Mouse (Mus musculus): ENCODE measurements around the gene Bdh1.

The Bdh1 gene

DNA sequence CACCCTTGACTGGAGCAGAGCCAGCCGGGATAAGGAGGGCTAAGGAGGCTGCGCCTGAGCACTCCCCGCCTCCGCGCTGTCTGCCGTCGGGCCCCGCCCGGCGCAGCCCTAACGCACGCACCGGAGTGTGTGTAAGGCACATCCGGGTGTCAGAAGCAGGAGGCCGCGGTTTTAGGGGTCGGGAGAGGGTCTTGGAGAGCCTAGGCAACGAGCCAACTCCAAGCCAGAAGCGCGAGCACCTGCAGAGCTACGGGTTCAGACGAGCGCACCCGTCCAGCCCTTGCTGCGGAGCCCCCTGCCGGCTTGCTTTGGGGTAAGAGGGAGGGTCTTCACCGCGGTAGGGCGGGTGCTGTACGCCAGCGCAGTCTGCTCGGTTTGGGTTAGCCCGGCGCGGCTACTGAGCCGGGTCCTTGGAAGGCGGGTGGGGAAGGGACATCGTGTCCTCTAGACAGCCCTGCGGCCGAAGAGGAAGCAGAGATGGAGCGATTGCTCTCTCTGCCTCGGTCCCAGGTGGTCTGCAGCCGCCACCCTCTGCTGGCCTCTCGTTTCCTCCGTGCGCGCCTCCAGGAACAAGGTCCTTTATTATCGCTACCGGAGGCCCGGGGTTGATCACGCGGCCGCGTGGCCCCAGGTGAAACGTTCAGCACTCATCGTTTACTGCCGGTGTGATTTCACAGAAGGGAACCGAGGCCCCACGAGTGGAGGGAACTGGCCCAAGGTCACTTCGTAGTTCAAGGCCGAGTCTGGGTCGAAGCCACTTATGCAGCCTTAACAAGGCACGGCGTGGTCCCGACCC lies 6.8 kb downstream of the Bdh1 start:
- DNase-seq (ENCODE audit: low spot score) = peak; percentile 16

DNA sequence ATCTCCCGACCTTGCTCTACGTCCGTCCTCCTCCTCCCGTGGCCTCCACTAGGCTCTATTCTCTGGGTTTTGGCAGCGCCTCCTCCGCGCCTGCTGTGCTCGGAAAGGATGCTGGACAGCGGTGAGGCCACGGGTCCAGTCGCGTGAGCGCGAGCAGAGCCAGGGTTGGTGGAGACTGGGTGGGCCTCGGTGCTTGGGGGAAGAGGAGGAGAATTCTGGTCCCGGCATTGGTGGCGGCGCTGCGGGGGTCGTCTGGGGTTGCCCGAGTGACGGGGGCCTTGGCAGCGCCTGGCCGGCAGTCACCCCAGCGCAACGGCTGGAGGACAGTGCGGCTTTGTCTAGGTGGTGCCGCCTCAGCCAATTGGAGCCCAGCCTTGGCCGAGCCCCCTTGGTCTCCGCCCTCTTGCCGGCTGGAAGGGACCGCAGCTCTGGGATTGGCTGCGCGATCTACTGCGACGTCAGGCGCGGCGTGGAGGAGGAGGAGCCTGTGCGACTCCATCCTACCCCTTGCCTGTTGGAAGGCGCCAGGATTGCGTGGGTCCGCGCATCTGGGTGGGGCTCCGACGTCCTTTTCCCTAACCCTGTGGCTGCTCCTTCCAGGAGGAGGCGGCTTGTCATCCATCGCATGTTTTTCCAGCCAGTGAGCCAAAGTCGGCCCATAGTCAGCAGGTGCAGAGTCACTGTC lies 7.5 kb downstream of the Bdh1 start:
- peak; percentile 89 for DNase-seq (ENCODE audit: low spot score)

- DNase-seq (ENCODE audit: low spot score) = no peak
Measured at GRCm38 (mm10) chr16:31433466-31434110, 11.5 kb downstream of the Bdh1 start.

- DNase-seq (ENCODE audit: low spot score) = no peak
Measured at GRCm38 (mm10) chr16:31435146-31435545, 13.1 kb downstream of the Bdh1 start.

DNA sequence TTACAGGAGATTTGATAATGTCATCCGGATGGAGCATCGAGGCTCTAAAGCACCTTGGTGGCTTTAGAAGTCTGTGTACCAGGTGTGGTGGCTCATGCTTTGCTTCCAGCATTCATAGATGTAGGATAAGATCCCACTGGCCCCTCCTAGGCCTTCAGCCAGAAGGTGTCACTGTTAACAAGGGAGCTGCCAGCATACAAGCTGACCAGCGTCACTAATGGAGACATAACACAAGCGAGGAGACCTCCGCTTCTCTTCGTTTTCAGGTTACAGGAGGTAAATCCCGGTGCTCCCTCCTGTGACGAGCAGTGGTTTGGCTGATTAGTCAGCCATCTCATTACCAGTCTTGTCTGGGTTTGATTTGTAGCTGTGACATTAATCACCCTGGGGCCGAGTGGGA lies 14.0 kb downstream of the Bdh1 start:
- DNase-seq (ENCODE audit: low spot score) = no peak

- DNase-seq (ENCODE audit: low spot score) = no peak
Measured at GRCm38 (mm10) chr16:31437358-31437757, 15.3 kb downstream of the Bdh1 start.

DNA sequence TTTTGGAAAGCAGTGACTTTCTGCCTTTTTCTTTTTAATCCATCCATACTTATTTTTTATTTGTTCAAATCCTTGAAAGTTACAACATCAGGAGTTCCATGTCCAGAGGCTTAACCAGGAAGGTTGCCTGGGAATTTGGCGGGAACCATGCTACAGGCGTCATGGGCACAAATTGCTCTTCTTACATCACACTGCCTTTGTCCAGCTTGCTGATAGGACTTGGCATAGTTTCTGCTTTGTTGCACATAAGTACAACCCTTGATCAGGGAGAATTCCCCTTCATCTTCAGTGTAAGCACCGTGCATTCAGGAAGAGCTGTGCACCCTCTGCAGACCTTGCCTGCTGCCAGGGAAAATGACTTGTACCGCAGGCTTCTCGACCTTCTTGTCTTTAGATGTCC lies 17.4 kb downstream of the Bdh1 start:
- DNase-seq (ENCODE audit: low spot score) = no peak

DNA sequence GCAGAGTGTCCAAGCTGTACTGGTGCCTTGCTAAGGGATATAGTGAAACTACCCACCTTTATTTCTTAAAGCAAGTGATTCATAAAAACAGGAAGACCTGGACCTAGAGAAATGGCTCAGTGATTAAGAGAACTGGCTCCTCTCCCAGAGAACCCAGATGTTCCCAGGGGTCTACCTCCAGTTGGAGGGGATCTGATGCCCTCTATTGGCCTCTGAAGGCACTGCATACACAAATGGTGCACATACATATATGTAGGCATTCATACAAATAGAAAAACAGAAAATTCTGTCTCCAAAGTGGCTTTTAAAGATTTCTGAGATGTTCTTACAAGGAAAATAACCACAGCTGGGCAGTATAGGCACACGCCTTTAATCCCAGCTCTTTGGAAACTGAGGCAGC lies 18.0 kb downstream of the Bdh1 start:
- no peak for DNase-seq (ENCODE audit: low spot score)

DNA sequence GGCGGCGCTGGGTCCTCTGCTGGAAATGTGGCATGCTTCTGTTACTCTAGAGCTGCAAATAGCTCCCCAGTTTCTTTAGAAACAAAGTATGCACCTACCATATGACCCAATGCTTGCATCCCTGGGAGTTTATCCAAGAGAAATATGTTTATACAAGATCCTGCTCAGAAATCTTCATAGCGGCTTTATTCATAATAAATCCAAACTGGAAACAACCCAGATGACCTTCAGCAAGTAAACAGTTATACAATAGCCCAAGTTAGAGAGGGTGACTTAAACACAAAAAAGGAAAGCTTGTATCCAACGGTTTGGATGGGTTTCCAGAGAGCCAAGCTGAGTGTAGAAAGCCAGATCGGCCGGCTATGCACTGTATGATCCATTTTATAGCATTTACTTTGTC lies 22.4 kb downstream of the Bdh1 start:
- no peak for DNase-seq (ENCODE audit: low spot score)

GRCm38 (mm10) chr16:31446067-31446853 lies 24.2 kb downstream of the Bdh1 start:
- no peak for DNase-seq (ENCODE audit: low spot score)

DNA sequence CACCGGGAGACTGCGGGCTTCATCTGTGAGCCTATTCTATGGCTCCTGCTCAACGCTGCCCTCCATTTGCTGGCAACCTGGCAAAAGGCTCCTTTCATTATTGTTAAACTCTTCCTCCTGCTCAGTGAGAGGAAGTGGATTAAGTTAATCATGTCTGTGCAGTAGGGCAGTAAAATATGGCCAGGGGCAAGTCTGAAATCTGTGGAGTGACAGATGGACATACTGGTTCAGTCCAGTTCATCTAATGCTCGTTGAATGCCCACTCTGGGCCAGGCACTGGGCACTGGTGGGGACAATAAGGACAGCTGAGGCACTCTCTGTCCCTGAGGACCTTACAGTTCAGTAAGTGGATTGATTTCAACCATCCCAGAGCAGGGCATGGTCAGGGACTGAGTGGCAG lies 27.9 kb downstream of the Bdh1 start:
- no peak for DNase-seq (ENCODE audit: low spot score)

DNA sequence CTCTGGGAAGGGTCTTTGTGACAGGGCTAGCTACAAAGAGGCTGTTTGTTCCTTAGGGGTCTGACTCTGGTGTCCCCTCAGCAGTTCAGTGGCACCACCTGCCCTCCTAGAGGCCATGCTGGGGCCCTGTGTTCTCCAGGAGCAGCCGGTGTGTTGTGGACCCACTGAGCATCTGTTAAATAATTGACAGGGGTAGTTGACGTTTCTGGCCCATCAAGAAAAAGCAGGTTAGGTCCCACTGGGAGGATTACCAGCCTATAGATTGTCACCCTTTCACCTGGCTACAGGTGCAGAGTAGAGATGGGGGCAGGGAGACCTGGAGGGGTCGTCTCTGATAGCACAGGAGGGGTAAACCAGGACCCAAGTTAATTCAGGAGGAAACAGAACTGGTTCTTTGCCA lies 29.2 kb downstream of the Bdh1 start:
- no peak for DNase-seq (ENCODE audit: low spot score)

- no peak for DNase-seq (ENCODE audit: low spot score)
Measured at GRCm38 (mm10) chr16:31452467-31452866, 30.4 kb downstream of the Bdh1 start.

- DNase-seq (ENCODE audit: low spot score) = peak; percentile 41
Measured at GRCm38 (mm10) chr16:31454013-31454412, 31.9 kb downstream of the Bdh1 start.

GRCm38 (mm10) chr16:31455276-31456045 lies 33.4 kb downstream of the Bdh1 start:
- DNase-seq (ENCODE audit: low spot score) = no peak

DNA sequence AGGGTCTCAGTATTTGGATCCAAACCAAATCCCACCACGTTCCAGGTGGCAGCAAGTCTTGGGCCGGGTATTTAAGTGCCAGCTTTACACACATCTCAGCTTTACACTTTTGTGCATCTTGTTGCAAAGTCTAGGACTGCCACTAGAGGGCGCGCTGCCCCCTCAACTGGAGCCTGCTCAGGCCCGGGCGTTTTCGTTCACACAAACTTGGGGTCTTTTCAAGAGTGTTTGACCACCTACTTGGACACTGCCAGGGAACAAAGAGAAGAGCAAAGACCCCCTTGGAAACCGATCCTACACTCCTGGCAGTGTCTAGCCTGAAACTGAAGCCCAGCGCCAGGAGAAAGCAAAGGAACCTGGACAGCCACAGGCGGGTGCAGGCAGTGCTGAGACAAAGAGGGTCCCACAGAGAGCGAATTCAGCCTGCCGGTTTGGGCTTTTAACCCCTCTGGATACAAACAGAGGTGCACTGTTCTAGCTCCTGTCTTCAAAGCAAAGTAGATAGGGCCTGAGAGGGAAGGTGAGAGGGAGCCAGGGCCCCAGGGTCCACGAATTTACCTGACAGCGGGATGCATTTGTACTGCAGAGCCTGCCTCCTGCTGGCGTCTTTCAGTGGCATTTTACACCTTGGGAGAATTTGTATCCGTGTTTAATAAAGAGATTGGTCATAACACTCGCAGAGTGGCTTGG lies 36.3 kb downstream of the Bdh1 start:
- peak; percentile 67 for DNase-seq (ENCODE audit: low spot score)

GRCm38 (mm10) chr16:31459968-31460461 lies 37.9 kb downstream of the Bdh1 start:
- peak; percentile 76 for DNase-seq (ENCODE audit: low spot score)

GRCm38 (mm10) chr16:31460506-31460905 lies 38.4 kb downstream of the Bdh1 start:
- DNase-seq (ENCODE audit: low spot score) = no peak

DNA sequence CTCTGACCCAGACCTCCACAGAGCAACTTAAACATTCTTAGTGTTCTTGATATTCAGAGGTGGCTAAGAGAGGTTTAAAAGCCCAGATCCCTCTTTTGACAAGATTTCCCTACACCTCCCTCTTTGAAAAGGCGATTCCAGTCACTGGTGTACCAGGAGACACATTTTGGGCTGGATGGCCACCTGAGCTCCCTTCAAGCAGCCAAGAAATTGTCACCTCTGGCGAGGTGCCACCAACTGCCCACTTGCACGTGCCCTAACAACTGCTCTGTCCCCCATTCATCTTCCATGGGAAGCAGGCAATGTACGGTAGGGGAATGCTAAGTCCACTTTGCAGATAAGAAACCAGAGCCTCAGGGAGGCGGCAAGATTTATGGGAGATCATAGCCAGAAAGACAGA lies 39.0 kb downstream of the Bdh1 start:
- DNase-seq (ENCODE audit: low spot score) = no peak

DNA sequence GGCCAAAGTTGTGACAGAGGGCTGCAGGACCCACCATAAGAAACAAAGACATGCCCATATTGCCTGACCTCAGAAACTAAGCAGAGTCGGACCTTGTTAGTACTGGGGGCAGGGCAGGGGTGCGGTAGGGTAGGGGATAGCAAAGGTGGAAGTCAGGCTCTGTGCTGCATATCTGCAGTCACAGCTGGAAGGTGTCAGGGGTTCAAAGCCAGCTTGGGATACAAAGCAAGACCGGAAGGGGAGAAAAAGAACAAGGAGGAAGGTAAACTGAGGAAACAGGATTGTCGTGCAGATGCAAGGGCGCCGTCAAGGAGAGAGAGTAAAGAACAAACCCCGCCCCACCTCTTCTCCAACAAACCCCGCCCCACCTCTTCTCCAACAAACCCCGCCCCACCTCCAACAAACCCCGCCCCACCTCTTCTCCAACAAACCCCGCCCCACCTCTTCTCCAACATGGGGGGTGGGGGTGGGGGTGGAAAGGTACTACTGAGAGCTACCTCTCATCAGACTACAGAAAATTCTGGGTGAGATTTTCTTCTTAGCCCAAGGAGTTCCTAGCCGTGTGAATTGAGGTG lies 40.1 kb downstream of the Bdh1 start:
- no peak for DNase-seq (ENCODE audit: low spot score)
